Mouse (Mus musculus): ENCODE results near the gene Evx2. TPM values are rescaled to one million over a fixed set of nuclear protein-coding genes. Genes with fewer than 3 reads are reported as not detected.
A peak's percentile ranks its signal among the peaks of the same experiment; 100 is the strongest.

The Evx2 gene
- polyA plus RNA-seq, 1 experiment from 2014 or later = not detected

GRCm38 (mm10) chr2:74675666-74676282 is 16.4 kb upstream of the Evx2 start:
- no peaks in the 10 kb centered on the region for H3K9me3 ChIP-seq
- ATAC-seq (ENCODE audit: insufficient read depth, low FRiP score, low read depth) = no peak
- no peaks in the 10 kb centered on the region for H3K36me3 ChIP-seq
- H3K4me3 ChIP-seq (replicated peaks) = no peak overlapping the region
- H3K9ac ChIP-seq = no peak overlapping the region
- H3K27ac ChIP-seq = no peak overlapping the region
- peaks cover 4% of the 10 kb centered on the region; the same call in 1 of the 2 replicates for H3K4me1 ChIP-seq
- 5% methylated on average over 24 of the region's 24 CpGs for WGBS
- H3K4me2 ChIP-seq = no peak overlapping the region
- peaks cover 98% of the 10 kb centered on the region for H3K27me3 ChIP-seq (replicated peaks)

DNA sequence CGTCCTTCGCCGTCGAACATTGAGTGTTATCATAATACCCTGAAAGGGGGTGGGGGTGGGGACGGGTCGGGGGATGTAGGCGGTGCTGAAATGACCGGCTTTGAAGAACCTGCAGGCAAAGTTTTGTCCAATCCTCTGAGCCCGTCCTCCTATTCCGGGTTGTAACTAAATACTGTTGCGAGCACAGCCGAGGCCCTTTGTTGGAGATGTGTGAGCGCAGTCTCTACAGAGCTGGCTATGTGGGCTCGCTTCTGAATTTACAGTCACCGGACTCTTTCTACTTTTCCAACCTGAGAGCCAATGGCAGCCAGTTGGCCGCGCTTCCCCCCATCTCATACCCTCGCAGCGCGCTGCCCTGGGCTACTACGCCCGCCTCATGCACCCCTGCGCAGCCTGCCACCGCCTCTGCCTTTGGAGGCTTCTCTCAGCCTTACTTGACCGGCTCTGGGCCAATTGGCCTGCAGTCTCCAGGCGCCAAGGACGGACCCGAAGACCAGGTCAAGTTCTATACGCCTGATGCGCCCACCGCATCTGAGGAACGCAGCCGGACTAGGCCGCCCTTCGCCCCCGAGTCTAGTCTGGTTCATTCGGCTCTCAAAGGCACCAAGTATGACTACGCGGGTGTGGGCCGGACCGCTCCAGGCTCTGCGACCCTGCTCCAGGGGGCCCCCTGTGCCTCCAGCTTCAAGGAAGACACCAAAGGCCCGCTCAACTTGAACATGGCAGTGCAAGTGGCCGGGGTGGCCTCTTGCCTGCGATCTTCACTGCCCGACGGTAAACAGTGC is 15.7 kb upstream of the Evx2 start, which contains the start of gene Hoxd12:
Hoxd12 (plus strand) TSS at position 133 of the 785 bp plus-strand sequence.
- Histone ChIP-seq H3K27me3 (replicated peaks) (peaks cover 96% of the 10 kb centered on the region), H3K9me3 (no peaks in the 10 kb centered on the region), H3K4me3 (replicated peaks) (no peak within 1 kb of the TSS), H3K36me3 (no peaks in the 10 kb centered on the region), H3K4me1 (peaks cover 4% of the 10 kb centered on the region; the same call in 1 of the 2 replicates), H3K9ac (no peak within 1 kb of the TSS), H3K27ac (no peak within 1 kb of the TSS), H3K4me2 (no peak within 1 kb of the TSS)
- WGBS = 2% methylated on average over 47 of the region's 47 CpGs
- no peak for ATAC-seq (ENCODE audit: insufficient read depth, low FRiP score, low read depth)

DNA sequence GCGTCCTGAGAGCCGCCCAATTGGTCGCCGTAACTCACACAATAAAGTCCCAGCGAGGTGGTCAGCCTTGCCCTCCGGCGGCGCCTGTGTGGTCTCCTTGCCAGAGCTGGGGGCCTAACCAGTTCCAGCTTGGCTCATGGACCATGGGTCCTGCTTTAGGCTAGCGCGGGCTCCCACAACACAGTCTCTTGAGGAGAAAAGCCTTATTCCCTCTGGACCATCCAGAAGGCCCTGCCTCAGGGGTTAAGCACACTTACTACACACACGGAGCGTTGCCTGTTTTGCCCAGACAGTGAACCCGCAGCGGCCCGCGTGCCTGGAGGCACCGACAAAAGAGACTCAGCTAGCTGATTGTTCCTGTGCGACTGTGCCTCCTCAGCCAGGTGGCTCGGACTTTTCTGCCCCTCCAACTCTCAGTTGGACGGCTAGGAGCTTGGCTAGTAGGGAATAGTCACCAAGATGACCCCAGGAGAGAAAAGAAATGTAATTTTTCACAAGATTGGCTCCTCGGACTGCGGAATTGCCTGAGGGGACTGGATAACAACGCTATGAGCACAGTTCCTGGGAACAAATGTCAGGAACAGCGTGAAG is 14.6 kb upstream of the Evx2 start:
- H3K9ac ChIP-seq = no peak overlapping the region
- H3K36me3 ChIP-seq = no peaks in the 10 kb centered on the region
- WGBS = 3% methylated on average over 24 of the region's 24 CpGs
- no peaks in the 10 kb centered on the region for H3K9me3 ChIP-seq
- no peak overlapping the region for H3K4me2 ChIP-seq
- H3K27ac ChIP-seq = no peak overlapping the region
- H3K27me3 ChIP-seq (replicated peaks) = peaks cover 94% of the 10 kb centered on the region
- H3K4me3 ChIP-seq (replicated peaks) = no peak overlapping the region
- peaks cover 4% of the 10 kb centered on the region; the same call in 1 of the 2 replicates for H3K4me1 ChIP-seq
- no peak for ATAC-seq (ENCODE audit: insufficient read depth, low FRiP score, low read depth)

DNA sequence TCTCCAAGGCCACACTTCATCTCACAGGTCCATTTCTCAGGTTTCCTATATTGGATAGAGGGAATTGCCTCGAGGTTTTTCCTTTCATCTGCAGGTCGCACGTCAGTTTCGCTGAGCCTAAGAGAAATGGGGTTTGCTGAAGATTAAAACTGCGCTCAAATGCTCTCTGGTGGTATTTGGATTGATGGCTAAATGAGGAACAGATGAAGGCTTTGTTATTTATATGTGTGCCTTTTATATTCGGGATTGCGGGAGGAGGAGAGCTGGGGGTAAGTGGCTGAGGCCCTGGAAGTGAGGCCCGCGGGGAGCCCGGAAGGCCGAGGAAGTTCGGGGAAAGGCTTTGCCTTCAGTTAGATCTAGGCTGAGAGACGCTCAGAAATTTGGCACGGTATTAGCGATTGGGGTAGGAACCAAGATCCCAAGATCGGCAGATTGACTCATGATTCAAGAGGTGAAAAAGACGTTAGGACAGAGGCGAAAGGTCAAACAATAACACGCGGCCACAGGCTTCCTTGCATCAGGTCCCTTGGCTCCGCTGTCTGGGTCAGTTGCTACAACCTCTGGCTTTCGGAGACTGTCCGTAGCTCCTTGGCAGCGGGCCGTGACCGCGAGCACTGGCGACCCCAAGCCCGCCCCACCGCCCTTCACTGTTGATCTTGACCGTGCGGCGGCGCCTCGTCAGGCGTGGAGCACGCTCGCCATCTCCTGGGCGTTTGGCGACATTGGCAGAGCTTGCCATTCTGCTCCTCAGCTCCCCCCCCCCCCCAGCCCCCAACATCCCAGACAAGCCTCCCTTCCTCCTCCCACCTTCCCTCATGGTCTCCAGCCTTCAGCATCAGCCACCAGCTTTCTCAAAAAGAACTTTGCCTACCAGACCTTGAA is 13.4 kb upstream of the Evx2 start:
- Histone ChIP-seq H3K4me3 (replicated peaks) (peak overlapping the region; percentile 31; the same call in 1 of the 2 replicates), H3K27me3 (replicated peaks) (peaks cover 94% of the 10 kb centered on the region), H3K36me3 (no peaks in the 10 kb centered on the region), H3K4me1 (peaks cover 13% of the 10 kb centered on the region), H3K9me3 (no peaks in the 10 kb centered on the region), H3K9ac (no peak overlapping the region), H3K27ac (no peak overlapping the region), H3K4me2 (peak overlapping the region; percentile 50)
- 4% methylated on average over 34 of the region's 40 CpGs for WGBS
- ATAC-seq (ENCODE audit: insufficient read depth, low FRiP score, low read depth) = no peak

DNA sequence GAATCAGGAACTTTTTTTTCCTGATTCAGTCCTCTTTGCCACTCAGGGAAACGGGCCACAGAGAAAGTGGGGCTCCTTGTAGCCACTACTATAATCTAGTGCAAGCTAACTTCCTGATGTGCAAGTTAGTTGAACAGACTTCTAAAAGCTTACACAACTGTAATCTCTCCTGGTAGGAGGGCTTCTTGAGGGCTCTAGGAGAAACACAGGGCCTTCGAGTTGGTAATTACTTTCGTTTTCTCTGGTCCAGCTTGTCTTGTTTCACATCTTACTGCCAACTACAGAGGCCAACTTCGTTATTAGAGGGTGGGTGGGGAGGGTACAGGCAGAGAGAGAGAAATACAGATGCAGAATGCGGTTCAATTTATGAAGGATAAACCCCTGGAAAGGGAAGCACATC is 12.5 kb upstream of the Evx2 start:
- H3K4me2 ChIP-seq = no peak overlapping the region
- H3K36me3 ChIP-seq = no peaks in the 10 kb centered on the region
- no peak overlapping the region for H3K9ac ChIP-seq
- 19% methylated on average over 5 of the region's 5 CpGs for WGBS
- peaks cover 15% of the 10 kb centered on the region for H3K4me1 ChIP-seq
- H3K27ac ChIP-seq = no peak overlapping the region
- no peak overlapping the region for H3K4me3 ChIP-seq (replicated peaks)
- H3K9me3 ChIP-seq = no peaks in the 10 kb centered on the region
- H3K27me3 ChIP-seq (replicated peaks) = peaks cover 94% of the 10 kb centered on the region
- no peak for ATAC-seq (ENCODE audit: insufficient read depth, low FRiP score, low read depth)

GRCm38 (mm10) chr2:74670632-74671188 is 11.4 kb upstream of the Evx2 start:
- Histone ChIP-seq H3K4me2 (no peak overlapping the region), H3K9ac (no peak overlapping the region), H3K27ac (no peak overlapping the region), H3K27me3 (replicated peaks) (peaks cover 92% of the 10 kb centered on the region), H3K4me1 (peaks cover 15% of the 10 kb centered on the region), H3K36me3 (no peaks in the 10 kb centered on the region), H3K4me3 (replicated peaks) (no peak overlapping the region), H3K9me3 (no peaks in the 10 kb centered on the region)
- no peak for ATAC-seq (ENCODE audit: insufficient read depth, low FRiP score, low read depth)
- 1% methylated on average over 3 of the region's 3 CpGs for WGBS

DNA sequence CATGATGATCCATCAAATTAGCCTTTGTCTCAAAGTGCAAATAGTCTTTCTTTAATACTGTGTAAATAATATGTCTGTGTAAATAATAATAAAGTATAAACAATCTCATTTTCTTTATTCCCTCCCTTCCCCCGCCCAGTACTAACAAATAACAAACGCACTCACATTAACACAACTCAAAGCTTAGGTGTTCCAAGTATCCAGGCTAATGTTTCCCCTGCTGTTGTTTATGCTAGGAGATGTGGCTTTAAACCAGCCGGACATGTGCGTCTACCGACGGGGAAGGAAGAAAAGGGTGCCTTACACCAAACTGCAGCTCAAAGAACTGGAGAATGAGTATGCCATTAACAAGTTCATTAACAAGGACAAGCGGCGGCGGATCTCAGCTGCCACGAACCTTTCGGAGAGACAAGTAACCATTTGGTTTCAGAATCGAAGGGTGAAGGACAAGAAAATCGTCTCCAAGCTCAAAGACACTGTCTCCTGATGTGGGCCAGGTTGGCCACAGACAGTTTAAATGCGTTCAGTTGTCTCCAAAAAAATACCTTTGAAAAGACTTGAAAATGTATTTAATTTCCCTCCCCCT is 10.4 kb upstream of the Evx2 start:
- no peak overlapping the region for H3K4me3 ChIP-seq (replicated peaks)
- no peak overlapping the region for H3K4me2 ChIP-seq
- no peaks in the 10 kb centered on the region for H3K36me3 ChIP-seq
- H3K4me1 ChIP-seq = peaks cover 15% of the 10 kb centered on the region
- no peak overlapping the region for H3K9ac ChIP-seq
- no peak overlapping the region for H3K27ac ChIP-seq
- H3K27me3 ChIP-seq (replicated peaks) = peaks cover 90% of the 10 kb centered on the region
- no peak for ATAC-seq (ENCODE audit: insufficient read depth, low FRiP score, low read depth)
- 3% methylated on average over 14 of the region's 14 CpGs for WGBS
- no peaks in the 10 kb centered on the region for H3K9me3 ChIP-seq

DNA sequence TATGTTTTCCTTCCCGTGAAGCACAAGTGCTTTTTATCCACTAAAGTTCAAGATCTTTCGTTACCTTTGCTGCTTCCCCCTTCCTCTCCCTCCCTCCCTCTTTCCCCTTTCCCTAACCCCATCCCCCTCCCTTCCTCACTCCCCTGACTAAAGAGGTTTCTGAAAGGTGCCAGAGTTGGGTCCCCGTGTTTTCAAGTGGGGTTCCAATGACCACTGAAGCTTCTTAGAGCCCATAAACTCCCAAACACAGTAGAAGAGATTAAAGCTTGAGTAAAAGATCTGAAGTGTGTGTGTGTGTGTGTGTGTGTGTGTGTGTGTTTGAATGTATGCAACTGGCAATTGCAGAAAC is 9.8 kb upstream of the Evx2 start:
- Histone ChIP-seq H3K4me1 (peaks cover 15% of the 10 kb centered on the region), H3K27me3 (replicated peaks) (peaks cover 90% of the 10 kb centered on the region), H3K9me3 (no peaks in the 10 kb centered on the region), H3K4me3 (replicated peaks) (no peak overlapping the region), H3K27ac (no peak overlapping the region), H3K36me3 (no peaks in the 10 kb centered on the region), H3K4me2 (no peak overlapping the region), H3K9ac (no peak overlapping the region)
- WGBS = 1% methylated on average over 3 of the region's 3 CpGs
- ATAC-seq (ENCODE audit: insufficient read depth, low FRiP score, low read depth) = no peak

DNA sequence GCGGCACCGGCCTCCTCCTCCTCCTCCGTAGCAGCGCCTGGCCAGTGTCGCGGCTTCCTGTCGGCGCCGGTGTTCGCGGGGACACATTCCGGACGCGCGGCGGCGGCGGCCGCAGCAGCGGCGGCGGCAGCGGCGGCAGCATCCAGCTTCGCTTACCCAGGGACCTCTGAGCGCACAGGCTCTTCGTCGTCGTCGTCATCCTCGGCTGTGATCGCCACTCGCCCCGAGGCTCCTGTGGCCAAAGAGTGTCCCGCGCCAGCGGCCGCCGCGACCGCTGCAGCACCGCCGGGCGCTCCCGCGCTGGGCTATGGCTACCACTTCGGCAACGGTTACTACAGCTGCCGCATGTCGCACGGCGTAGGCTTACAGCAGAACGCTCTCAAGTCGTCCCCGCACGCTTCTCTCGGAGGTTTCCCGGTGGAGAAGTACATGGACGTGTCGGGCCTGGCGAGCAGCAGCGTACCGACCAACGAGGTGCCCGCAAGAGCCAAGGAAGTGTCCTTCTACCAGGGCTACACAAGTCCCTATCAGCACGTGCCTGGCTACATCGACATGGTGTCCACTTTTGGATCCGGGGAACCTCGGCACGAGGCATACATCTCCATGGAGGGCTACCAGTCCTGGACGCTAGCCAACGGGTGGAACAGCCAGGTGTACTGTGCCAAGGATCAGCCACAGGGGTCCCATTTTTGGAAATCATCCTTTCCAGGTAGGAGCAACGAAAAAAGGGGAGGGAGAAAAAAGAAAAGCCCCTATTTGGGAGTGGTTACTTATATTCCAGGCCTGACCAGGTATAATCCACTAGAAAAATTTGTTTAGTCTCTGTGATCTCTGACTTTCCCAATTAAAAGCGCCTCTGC is 9.2 kb upstream of the Evx2 start:
- peaks cover 90% of the 10 kb centered on the region for H3K27me3 ChIP-seq (replicated peaks)
- ATAC-seq (ENCODE audit: insufficient read depth, low FRiP score, low read depth) = no peak
- no peaks in the 10 kb centered on the region for H3K9me3 ChIP-seq
- H3K36me3 ChIP-seq = no peaks in the 10 kb centered on the region
- WGBS = under 1% methylated on average over 73 of the region's 74 CpGs
- peak overlapping the region; percentile 76 for H3K4me2 ChIP-seq
- H3K9ac ChIP-seq = no peak overlapping the region
- H3K4me1 ChIP-seq = peaks cover 15% of the 10 kb centered on the region
- H3K4me3 ChIP-seq (replicated peaks) = peak overlapping the region; percentile 39
- H3K27ac ChIP-seq = no peak overlapping the region

GRCm38 (mm10) chr2:74667842-74668357 is 8.5 kb upstream of the Evx2 start, which contains the start of gene Hoxd13:
Gene Hoxd13, plus strand, starts transcription at chr2:74668310.
- Histone ChIP-seq H3K4me2 (peak within 1 kb of the TSS; percentile 76), H3K4me3 (replicated peaks) (peak within 1 kb of the TSS; percentile 39), H3K4me1 (peaks cover 14% of the 10 kb centered on the region), H3K9ac (no peak within 1 kb of the TSS), H3K27ac (no peak within 1 kb of the TSS), H3K27me3 (replicated peaks) (peaks cover 90% of the 10 kb centered on the region), H3K9me3 (no peaks in the 10 kb centered on the region), H3K36me3 (no peaks in the 10 kb centered on the region)
- WGBS = 1% methylated on average over 40 of the region's 51 CpGs
- 0 out of 2 replicates have a peak, but pooled peaks have one; percentile 47 for ATAC-seq (ENCODE audit: insufficient read depth, low FRiP score, low read depth)
